Mouse (Mus musculus): ENCODE measurements around the gene Sept9.

- TF ChIP-seq POLR2A (IDR thresholded peaks at IDR 0.05; ENCODE audit: insufficient read length, low read depth) (no peak), MYOD1 (IDR thresholded peaks at IDR 0.05; ENCODE audit: control insufficient read depth in 1 of 3, insufficient read length in 2 of 3, low read depth in 2 of 3) (no peak), REST (IDR thresholded peaks at IDR 0.05; ENCODE audit: insufficient read depth, insufficient read length) (no peak), TCF12 (IDR thresholded peaks at IDR 0.05; ENCODE audit: insufficient read depth, poor library complexity, severe bottlenecking) (no peak), MAX (IDR thresholded peaks at IDR 0.05; ENCODE audit: low read depth) (no peak), USF1 (IDR thresholded peaks at IDR 0.05; ENCODE audit: low read depth) (no peak), SRF (IDR thresholded peaks at IDR 0.05; ENCODE audit: control insufficient read depth, insufficient read length, low read depth) (no peak)
These were observed 48.0 kb upstream of the Sept9 start for GRCm38 (mm10) chr11:117151461-117151860.
